Mouse (Mus musculus) bone marrow, adult 2 months (tissue): Measurements from ENCODE around the gene Itpk1.

Source experiments
- CTCF ChIP-seq: fragments of 200-500 bp; IDR thresholded peaks from 2 replicates; pipeline ENCODE4 v1.5.1; 2011; ENCODE audit warnings: low read length, control low read depth; ENCODE audit not compliant: control insufficient read depth, insufficient read depth
- POLR2A ChIP-seq: fragments of 200-500 bp; IDR thresholded peaks from 2 replicates; pipeline ENCODE4 v1.6.1; 2011; ENCODE audit warnings: low read depth, mild to moderate bottlenecking, control low read depth, low read length, borderline replicate concordance; ENCODE audit not compliant: control insufficient read depth

DNA sequence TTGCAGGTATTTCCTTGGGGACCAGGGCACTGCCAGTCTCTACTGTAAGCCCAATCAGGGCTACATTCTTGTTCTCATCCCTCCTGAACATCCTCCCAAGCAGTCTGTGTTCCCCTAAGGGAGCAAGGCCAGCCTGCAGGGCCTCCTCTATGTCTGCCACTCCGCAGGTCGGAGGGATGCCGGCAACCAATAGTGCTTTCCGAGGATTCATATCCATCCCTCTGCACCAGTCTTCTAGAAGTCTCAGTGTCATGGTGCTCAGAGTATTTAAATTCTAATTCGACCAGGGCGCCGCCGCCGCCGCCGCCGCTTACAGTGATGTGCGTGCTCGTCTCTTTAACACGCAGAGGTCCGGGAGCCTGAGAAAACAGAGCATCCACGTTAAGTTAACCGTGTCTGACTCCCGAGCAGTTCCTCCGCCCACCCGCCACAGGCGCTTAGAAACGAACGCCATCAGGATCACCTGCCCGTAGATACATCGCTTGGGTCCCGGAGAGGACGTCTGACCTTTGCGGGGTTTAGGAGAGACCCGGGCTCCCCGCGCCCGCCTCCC is 38.4 kb upstream of the Itpk1 start:
- no peak for TF ChIP-seq POLR2A
- no peak for TF ChIP-seq CTCF
